Mouse (Mus musculus) forebrain, embryonic 16.5 days (tissue): ENCODE measurements around the gene Sgip1. TPM values are rescaled to one million over a fixed set of nuclear protein-coding genes. Genes with fewer than 3 reads are reported as not detected.

Experiments
- ATAC-seq: fragments of 200-750 bp; cut with Nextera tagmentation; 2 replicates; pipeline ENCODE4 v1.8.0; 2017; ENCODE audit warnings: mild to moderate bottlenecking, moderate library complexity
- H3K27ac ChIP-seq: fragments of 300-500 bp; sonication (generic); 2 replicates; pipeline ENCODE4 v1.5.1; 2014; ENCODE audit warnings: low read length, control low read depth
- H3K27me3 ChIP-seq: fragments of 300-500 bp; sonication (generic); replicated peaks from 2 replicates; pipeline ENCODE4 v1.6.1; 2014; ENCODE audit warnings: low read length; ENCODE audit not compliant: control insufficient read depth, insufficient read depth
- H3K36me3 ChIP-seq: fragments of 300-500 bp; sonication (generic); 2 replicates; pipeline ENCODE4 v1.6.1; 2014; ENCODE audit not compliant: control insufficient read depth, insufficient read depth
- H3K4me1 ChIP-seq: fragments of 300-500 bp; sonication (generic); replicated peaks from 2 replicates; pipeline ENCODE4 v1.6.1; 2014; ENCODE audit warnings: low read length; ENCODE audit not compliant: control insufficient read depth, insufficient read depth
- H3K4me2 ChIP-seq: fragments of 300-500 bp; sonication (generic); 2 replicates; pipeline ENCODE4 v1.6.1; 2014; ENCODE audit warnings: mild to moderate bottlenecking, low read length, control low read depth
- H3K4me3 ChIP-seq: fragments of 300-500 bp; sonication (generic); replicated peaks from 2 replicates; pipeline ENCODE4 v1.5.1; 2014; ENCODE audit warnings: mild to moderate bottlenecking, low read length, control low read depth
- H3K9ac ChIP-seq: fragments of 300-500 bp; sonication (generic); replicated peaks from 2 replicates; pipeline ENCODE4 v1.6.1; 2014; ENCODE audit warnings: low read depth, low read length, control low read depth
- H3K9me3 ChIP-seq: fragments of 300-500 bp; sonication (generic); 2 replicates; pipeline ENCODE4 v1.6.1; 2016; ENCODE audit warnings: low read length; ENCODE audit not compliant: control insufficient read depth
- WGBS: fragments of 180-500 bp; shearing (Covaris S2); extraction: QIAGEN DNeasy Blood & Tissue Kit; methylation state at CpG from one replicate; pipeline ENCODE4 v1.1.7; 2014; 5-methylcytosine and 5-hydroxymethylcytosine counted together
- polyA plus RNA-seq: library from polyadenylated mRNA; unstranded; fragments of >200 nt; fragmentation: Nextera tagmentation; extraction: Ambion mirVana; gene quantifications from 2 replicates; pipeline ENCODE4 v1.2.1, GENCODE M21; 2015

Gene Sgip1
- polyA plus RNA-seq, 1 experiment from 2014 or later = 69.4 TPM

GRCm38 (mm10) chr4:102824494-102824893 is 83.4 kb downstream of the Sgip1 start:
- no peak overlapping the region for H3K27ac ChIP-seq
- no peaks in the 10 kb centered on the region for H3K36me3 ChIP-seq
- no peak overlapping the region for H3K4me2 ChIP-seq
- no peak overlapping the region for H3K9ac ChIP-seq
- H3K9me3 ChIP-seq = no peaks in the 10 kb centered on the region
- ATAC-seq = no peak
- 70% methylated on average over 2 of the region's 2 CpGs for WGBS
- no peak overlapping the region for H3K4me3 ChIP-seq
- H3K27me3 ChIP-seq = no peaks in the 10 kb centered on the region
- H3K4me1 ChIP-seq = no peaks in the 10 kb centered on the region

GRCm38 (mm10) chr4:102826159-102826558 is 85.1 kb downstream of the Sgip1 start:
- ATAC-seq = no peak
- no peaks in the 10 kb centered on the region for H3K27me3 ChIP-seq
- H3K36me3 ChIP-seq = no peaks in the 10 kb centered on the region
- H3K9ac ChIP-seq = no peak overlapping the region
- no peak overlapping the region for H3K27ac ChIP-seq
- WGBS = 87% methylated on average over 2 of the region's 2 CpGs
- H3K4me3 ChIP-seq = no peak overlapping the region
- H3K9me3 ChIP-seq = no peaks in the 10 kb centered on the region
- H3K4me1 ChIP-seq = no peaks in the 10 kb centered on the region
- no peak overlapping the region for H3K4me2 ChIP-seq

- 89% methylated on average over 2 of the region's 2 CpGs for WGBS
- H3K27ac ChIP-seq = no peak overlapping the region
Measured at GRCm38 (mm10) chr4:102828518-102828917, 87.4 kb downstream of the Sgip1 start.

GRCm38 (mm10) chr4:102833191-102833590 is 92.1 kb downstream of the Sgip1 start:
- WGBS = 95% methylated on average over 1 of the region's 1 CpGs
- H3K9ac ChIP-seq = no peak overlapping the region
- no peaks in the 10 kb centered on the region for H3K9me3 ChIP-seq
- no peaks in the 10 kb centered on the region for H3K36me3 ChIP-seq
- H3K4me3 ChIP-seq = no peak overlapping the region
- no peak for ATAC-seq
- H3K27me3 ChIP-seq = no peaks in the 10 kb centered on the region
- H3K4me2 ChIP-seq = no peak overlapping the region
- no peaks in the 10 kb centered on the region for H3K4me1 ChIP-seq
- no peak overlapping the region for H3K27ac ChIP-seq

More at GRCm38 (mm10) chr4:102828518-102828917, 87.4 kb downstream of the Sgip1 start:
- no peaks in the 10 kb centered on the region for H3K9me3 ChIP-seq
- H3K4me3 ChIP-seq = no peak overlapping the region
- H3K4me2 ChIP-seq = no peak overlapping the region
- no peak overlapping the region for H3K9ac ChIP-seq
- no peak for ATAC-seq
- H3K27me3 ChIP-seq = no peaks in the 10 kb centered on the region
- H3K4me1 ChIP-seq = no peaks in the 10 kb centered on the region
- no peaks in the 10 kb centered on the region for H3K36me3 ChIP-seq

- 85% methylated on average over 2 of the region's 2 CpGs for WGBS
- no peak overlapping the region for H3K27ac ChIP-seq
- no peaks in the 10 kb centered on the region for H3K27me3 ChIP-seq
- no peak overlapping the region for H3K4me2 ChIP-seq
- ATAC-seq = no peak
- H3K4me1 ChIP-seq = no peaks in the 10 kb centered on the region
- H3K9ac ChIP-seq = no peak overlapping the region
- no peaks in the 10 kb centered on the region for H3K9me3 ChIP-seq
- H3K36me3 ChIP-seq = no peaks in the 10 kb centered on the region
- H3K4me3 ChIP-seq = no peak overlapping the region
Measured at GRCm38 (mm10) chr4:102833726-102834125, 92.6 kb downstream of the Sgip1 start.

- 79% methylated on average over 1 of the region's 1 CpGs for WGBS
- H3K4me1 ChIP-seq = no peaks in the 10 kb centered on the region
- H3K36me3 ChIP-seq = no peaks in the 10 kb centered on the region
- H3K9ac ChIP-seq = no peak overlapping the region
- H3K4me2 ChIP-seq = no peak overlapping the region
- no peak for ATAC-seq
- no peak overlapping the region for H3K27ac ChIP-seq
- H3K4me3 ChIP-seq = no peak overlapping the region
- H3K27me3 ChIP-seq = no peaks in the 10 kb centered on the region
- no peaks in the 10 kb centered on the region for H3K9me3 ChIP-seq
Measured at GRCm38 (mm10) chr4:102834710-102835109, 93.6 kb downstream of the Sgip1 start.

GRCm38 (mm10) chr4:102840062-102840798 is 99.1 kb downstream of the Sgip1 start:
- peak; percentile 11; the same call in 1 of the 2 replicates for ATAC-seq
- 59% methylated on average over 7 of the region's 7 CpGs for WGBS
- H3K27ac ChIP-seq = peak overlapping the region; percentile 13; the same call in 1 of the 2 replicates

GRCm38 (mm10) chr4:102840956-102841729 is 100.0 kb downstream of the Sgip1 start:
- ATAC-seq = peak; percentile 88

More at GRCm38 (mm10) chr4:102840062-102840798, 99.1 kb downstream of the Sgip1 start:
- no peak overlapping the region for H3K9ac ChIP-seq
- no peaks in the 10 kb centered on the region for H3K9me3 ChIP-seq
- H3K4me2 ChIP-seq = no peak overlapping the region
- H3K36me3 ChIP-seq = no peaks in the 10 kb centered on the region
- H3K4me3 ChIP-seq = no peak overlapping the region
- H3K4me1 ChIP-seq = peaks cover 15% of the 10 kb centered on the region
- H3K27me3 ChIP-seq = no peaks in the 10 kb centered on the region

GRCm38 (mm10) chr4:102850498-102850897 is 109.4 kb downstream of the Sgip1 start:
- peaks cover 7% of the 10 kb centered on the region for H3K4me1 ChIP-seq
- H3K27me3 ChIP-seq = no peaks in the 10 kb centered on the region
- 94% methylated on average over 6 of the region's 6 CpGs for WGBS
- H3K4me3 ChIP-seq = no peak overlapping the region
- no peak for ATAC-seq
- H3K9me3 ChIP-seq = no peaks in the 10 kb centered on the region
- H3K27ac ChIP-seq = no peak overlapping the region
- no peak overlapping the region for H3K4me2 ChIP-seq
- H3K9ac ChIP-seq = no peak overlapping the region
- no peaks in the 10 kb centered on the region for H3K36me3 ChIP-seq

More at GRCm38 (mm10) chr4:102840956-102841729, 100.0 kb downstream of the Sgip1 start:
- Histone ChIP-seq H3K4me3 (no peak overlapping the region), H3K9ac (no peak overlapping the region), H3K27me3 (no peaks in the 10 kb centered on the region), H3K27ac (peak overlapping the region; percentile 66), H3K4me2 (0 out of 2 replicates have a peak overlapping the region, but pooled peaks have one; percentile 19), H3K36me3 (no peaks in the 10 kb centered on the region), H3K4me1 (peaks cover 15% of the 10 kb centered on the region), H3K9me3 (no peaks in the 10 kb centered on the region)
- WGBS = 35% methylated on average over 11 of the region's 11 CpGs
